ENCODE assay signal across 15 mouse cellular contexts in genomic region chr19:11969155-11970050, GRCm38 (mm10). TPM values are rescaled to one million over a fixed set of nuclear protein-coding genes. Genes with fewer than 3 reads are reported as not detected.
DNase-seq lines count a peak whose midpoint lies in the region; ATAC-seq and TF ChIP-seq lines count a peak whose summit lies in the region.
"Had no signal": no experiment of that assay in that cellular context is flagged by ENCODE, and none has a peak within 500 bp of the region (broad histone marks: within the 10 kb centered on the region; RNA-seq: fewer than 3 reads in every experiment).

No protein-coding gene starts in this region.

- ATAC-seq in limb, embryonic 13.5 days (ENCODE audit: low FRiP score, low read depth), result no peak
- ATAC-seq in heart, embryonic 15.5 days (replicated peaks; ENCODE audit: insufficient number of reproducible peaks, insufficient read depth, low FRiP score, low read depth), result no peak
- no peak for ATAC-seq in stomach, postnatal 0 days (ENCODE audit: low FRiP score, low TSS enrichment)
- no peak for ATAC-seq in megakaryocyte progenitor cell, adult 5-6 weeks (replicated peaks; ENCODE audit: poor library complexity)
- ATAC-seq: inflammation-experienced regulatory T-cells, adult 6 months; Patski had no signal

- TF ChIP-seq CTCF in stomach, postnatal 0 days (IDR thresholded peaks at IDR 0.05; ENCODE audit: low read depth), result no peak

- peaks cover 39% of the 10 kb centered on the region for H3K36me3 ChIP-seq in limb, embryonic 13.5 days
- peaks cover 57% of the 10 kb centered on the region for H3K36me3 ChIP-seq in limb, embryonic 10.5 days
- H3K36me3 ChIP-seq in heart, embryonic 15.5 days, result peaks cover 40% of the 10 kb centered on the region
- peaks cover 19% of the 10 kb centered on the region; the same call in 1 of the 2 replicates for H3K36me3 ChIP-seq in stomach, postnatal 0 days (ENCODE audit: control insufficient read depth, insufficient read depth, low read length)

- WGBS in limb, embryonic 13.5 days, result 72% methylated on average over 9 of the region's 9 CpGs
- WGBS in limb, embryonic 10.5 days, result 92% methylated on average over 9 of the region's 9 CpGs
- WGBS in heart, embryonic 15.5 days, result 46% methylated on average over 9 of the region's 9 CpGs
- 51% methylated on average over 9 of the region's 9 CpGs for WGBS in stomach, postnatal 0 days

- no peak overlapping the region for H3K4me3 ChIP-seq in limb, embryonic 13.5 days
- H3K4me3 ChIP-seq in limb, embryonic 10.5 days, result no peak overlapping the region
- H3K4me3 ChIP-seq in heart, embryonic 15.5 days, result peak overlapping the region; percentile 25
- H3K4me3 ChIP-seq in stomach, postnatal 0 days (ENCODE audit: low read depth, low read length), result no peak overlapping the region

- H3K4me1 ChIP-seq in limb, embryonic 13.5 days, result peaks cover 32% of the 10 kb centered on the region
- peaks cover 12% of the 10 kb centered on the region for H3K4me1 ChIP-seq in limb, embryonic 10.5 days
- peaks cover 57% of the 10 kb centered on the region for H3K4me1 ChIP-seq in heart, embryonic 15.5 days (replicated peaks)
- H3K4me1 ChIP-seq in stomach, postnatal 0 days (replicated peaks; ENCODE audit: control insufficient read depth, insufficient read depth), result 0 out of 2 replicates have a peak, but pooled peaks cover 2% of the 10 kb centered on the region

- no peak overlapping the region for H3K27ac ChIP-seq in limb, embryonic 13.5 days
- H3K27ac ChIP-seq in limb, embryonic 10.5 days, result no peak overlapping the region
- H3K27ac ChIP-seq in heart, embryonic 15.5 days, result peak overlapping the region; percentile 92
- peak overlapping the region; percentile 45; the same call in 1 of the 2 replicates for H3K27ac ChIP-seq in stomach, postnatal 0 days (replicated peaks)

- H3K4me2 ChIP-seq in limb, embryonic 13.5 days (replicated peaks), result 0 out of 2 replicates have a peak overlapping the region, but pooled peaks have one; percentile 7
- H3K4me2 ChIP-seq in heart, embryonic 15.5 days, result peak overlapping the region; percentile 56
- no peak overlapping the region for H3K4me2 ChIP-seq in stomach, postnatal 0 days (replicated peaks; ENCODE audit: low read depth)

- H3K27me3 ChIP-seq in limb, embryonic 13.5 days, result no peaks in the 10 kb centered on the region
- H3K27me3 ChIP-seq in limb, embryonic 10.5 days (ENCODE audit: low read depth, poor library complexity, severe bottlenecking), result no peaks in the 10 kb centered on the region
- no peaks in the 10 kb centered on the region for H3K27me3 ChIP-seq in heart, embryonic 15.5 days
- no peaks in the 10 kb centered on the region for H3K27me3 ChIP-seq in stomach, postnatal 0 days (ENCODE audit: control insufficient read depth, insufficient read depth, low read length)
- H3K27me3 ChIP-seq: CH12.LX, Patski had no signal

- no peak overlapping the region; the same call in 1 of the 2 replicates for H3K9ac ChIP-seq in limb, embryonic 13.5 days
- peak overlapping the region; percentile 23; the same call in 1 of the 2 replicates for H3K9ac ChIP-seq in heart, embryonic 15.5 days
- H3K9ac ChIP-seq in stomach, postnatal 0 days (ENCODE audit: low read length), result no peak overlapping the region

- no peak for DNase-seq in limb, embryonic 10.5 days (ENCODE audit: low spot score)
- DNase-seq in heart, adult 8-10 months (ENCODE audit: low spot score), result peak; percentile 39
- no peak for DNase-seq in stomach, postnatal 0 days (ENCODE audit: low spot score)
- DNase-seq in urinary bladder, postnatal 25 days (ENCODE audit: low spot score), result no peak
- DNase-seq: cerebellum, adult 9-11 months; layer of hippocampus, adult 9-11 months; lung, postnatal 4 days; right cerebral cortex, postnatal 14 days; thymus, adult 18-20 months had no signal

- TF ChIP-seq EP300 in stomach, postnatal 0 days (optimal IDR thresholded peaks at IDR 0.05), result no peak

- no peaks in the 10 kb centered on the region for H3K9me3 ChIP-seq in limb, embryonic 13.5 days
- no peaks in the 10 kb centered on the region for H3K9me3 ChIP-seq in limb, embryonic 10.5 days (replicated peaks)
- no peaks in the 10 kb centered on the region for H3K9me3 ChIP-seq in heart, embryonic 15.5 days (replicated peaks)
- no peaks in the 10 kb centered on the region for H3K9me3 ChIP-seq in stomach, postnatal 0 days (ENCODE audit: control insufficient read depth, low read length)

RNA-seq across cellular contexts. Expression of gene Osbp, which starts 3.7 kb away (rescaled TPM):
- polyA plus RNA-seq in limb, embryonic 13.5 days (2015; fragmentation: Nextera tagmentation; extraction: Ambion mirVana), result 5.1 and 5.3 TPM in 2 replicates
- polyA plus RNA-seq in limb, embryonic 10.5 days (2016; fragmentation: Nextera tagmentation; extraction: Ambion mirVana), result 3.3 and 3.4 TPM in 2 replicates
- 100 to 1,000 TPM in 1 of 4 experiments, 10 to 100 TPM in 3; 90.7 to 106 (median 95.9) TPM for total RNA-seq in heart, adult 8-10 months (2022)
- polyA plus RNA-seq in heart, embryonic 15.5 days (2015; fragmentation: Nextera tagmentation; extraction: Ambion mirVana), result 4.3 and 4.4 TPM in 2 replicates
- polyA plus RNA-seq in stomach, postnatal 0 days (2015; fragmentation: Nextera tagmentation; extraction: Ambion mirVana), result 4.3 and 4.5 TPM in 2 replicates
- 35.3 and 40.5 TPM in 2 replicates for total RNA-seq in megakaryocyte progenitor cell, adult 5-6 weeks (2015)
- total RNA-seq in megakaryocyte progenitor cell, adult 5-6 weeks (2017), result 42.1 and 50.8 TPM in 2 replicates

RNA-seq across cellular contexts. Expression of gene Patl1, which starts 57.2 kb away (rescaled TPM):
- polyA plus RNA-seq in limb, embryonic 13.5 days (2015; fragmentation: Nextera tagmentation; extraction: Ambion mirVana), result 16.7 and 19.5 TPM in 2 replicates
- polyA plus RNA-seq in limb, embryonic 10.5 days (2016; fragmentation: Nextera tagmentation; extraction: Ambion mirVana), result 20.4 and 21.2 TPM in 2 replicates
- 10 to 100 TPM; 27.2 to 29.2 (median 28.2) TPM for total RNA-seq in heart, adult 8-10 months (2022)
- 17.2 and 17.3 TPM in 2 replicates for polyA plus RNA-seq in heart, embryonic 15.5 days (2015; fragmentation: Nextera tagmentation; extraction: Ambion mirVana)
- polyA plus RNA-seq in stomach, postnatal 0 days (2015; fragmentation: Nextera tagmentation; extraction: Ambion mirVana), result 5.7 and 6.6 TPM in 2 replicates
- total RNA-seq in megakaryocyte progenitor cell, adult 5-6 weeks (2015), result 40.1 and 41.7 TPM in 2 replicates
- total RNA-seq in megakaryocyte progenitor cell, adult 5-6 weeks (2017), result 11.6 and 12.0 TPM in 2 replicates

Comparison
In these comparisons a context has a peak if more than half of its experiments do, and no peak if none do; other contexts are left out.
1. H3K27ac ChIP-seq: peak in heart, embryonic 15.5 days (single experiment) and stomach, postnatal 0 days (single experiment); none in limb, embryonic 13.5 days (single experiment) and limb, embryonic 10.5 days (single experiment).